Mouse (Mus musculus): ENCODE data around the gene Pno1.

GRCm38 (mm10) chr11:17183165-17183564 is 28.2 kb downstream of the Pno1 start:
- TF ChIP-seq CTCF (IDR thresholded peaks at IDR 0.05; ENCODE audit: low read depth) (no peak), EP300 (IDR thresholded peaks at IDR 0.05; ENCODE audit: low read depth) (no peak)

All from heart, postnatal 0 days (tissue).